Mouse (Mus musculus): ENCODE measurements at regions not wholly inside any gene's neighbourhood (a gene's known extent, or its start where the extent isn't known, plus 50 kb on each side); places are given as distances from the start of the nearest gene placed in this dataset.

DNA sequence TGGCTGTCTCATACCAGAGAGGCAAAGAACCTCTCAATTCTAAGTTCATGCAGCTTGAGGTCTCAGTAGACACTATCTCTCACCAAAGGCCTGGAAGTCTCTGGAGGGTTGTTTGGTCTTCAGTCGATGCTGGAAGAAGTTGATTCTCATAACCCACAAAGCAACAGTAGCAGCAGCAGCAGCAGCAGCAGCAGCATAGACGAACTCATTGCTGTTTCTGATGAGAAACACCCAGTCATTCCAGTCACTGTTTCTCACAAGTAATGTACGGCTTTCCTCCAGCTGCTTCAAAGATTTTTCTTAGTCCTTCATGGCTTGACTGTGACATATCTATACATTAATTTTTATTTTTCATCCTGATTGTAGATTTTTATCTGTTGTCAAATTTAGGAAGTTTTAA lies 298.1 kb upstream of the Hnrnpa3 start:
- ChIA-PET POLR2A (no interaction called here), CTCF (no interaction called here)
- no peak for DNase-seq (ENCODE audit: low read depth, low spot score)
- in situ Hi-C loops (cut with MboI; ENCODE audit: low pct_unique_long_range_greater_than_20kb) = no loop called here
- ATAC-seq = no peak
- H3K27me3 ChIP-seq = no peaks in the 10 kb centered on the region
- no peak for TF ChIP-seq CTCF (IDR thresholded peaks at IDR 0.05)

- H3K27me3 ChIP-seq = peaks cover 6% of the 10 kb centered on the region
- CTCF ChIA-PET = no interaction called here
- in situ Hi-C loops (cut with MboI; ENCODE audit: low pct_unique_long_range_greater_than_20kb) = no loop called here
- TF ChIP-seq CTCF (IDR thresholded peaks at IDR 0.05) = no peak
- no peak for ATAC-seq
- POLR2A ChIA-PET = no interaction called here
- no peak for DNase-seq (ENCODE audit: low read depth, low spot score)
Observed at GRCm38 (mm10) chr2:75376666-75377065, 282.4 kb upstream of the Hnrnpa3 start.

GRCm38 (mm10) chr2:75385551-75386263 lies 273.4 kb upstream of the Hnrnpa3 start:
- DNase-seq (ENCODE audit: low read depth, low spot score) = no peak
- ChIA-PET POLR2A (no interaction called here), CTCF (no interaction called here)
- no peaks in the 10 kb centered on the region for H3K27me3 ChIP-seq
- TF ChIP-seq CTCF (IDR thresholded peaks at IDR 0.05) = no peak
- no peak for ATAC-seq
- in situ Hi-C loops (cut with MboI; ENCODE audit: low pct_unique_long_range_greater_than_20kb) = no loop called here

GRCm38 (mm10) chr2:75386636-75387035 lies 272.4 kb upstream of the Hnrnpa3 start:
- TF ChIP-seq CTCF (IDR thresholded peaks at IDR 0.05) = no peak
- CTCF ChIA-PET = no interaction called here
- ATAC-seq = no peak
- no peak for DNase-seq (ENCODE audit: low read depth, low spot score)
- no peaks in the 10 kb centered on the region for H3K27me3 ChIP-seq
- POLR2A ChIA-PET = no interaction called here
- in situ Hi-C loops (cut with MboI; ENCODE audit: low pct_unique_long_range_greater_than_20kb) = no loop called here

DNA sequence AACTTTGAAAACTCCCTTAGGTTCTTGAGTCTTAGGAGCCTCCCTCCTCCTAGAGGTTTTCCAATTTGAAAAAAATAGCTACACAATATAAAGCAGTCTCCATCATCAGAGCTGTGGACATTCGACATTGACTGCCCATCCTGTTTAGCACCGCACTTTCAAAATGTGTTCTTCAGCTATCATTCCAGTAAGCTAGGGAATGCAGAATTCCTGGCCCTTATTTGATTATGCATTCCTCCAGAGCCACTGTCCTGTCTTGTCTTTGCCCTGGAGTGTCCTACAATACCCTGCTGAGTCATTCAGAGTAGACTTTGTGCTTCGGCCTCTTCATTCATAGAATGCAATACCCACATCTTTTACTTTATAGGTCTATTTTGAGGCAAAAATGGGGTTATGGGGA lies 267.0 kb upstream of the Hnrnpa3 start:
- no peak for TF ChIP-seq CTCF (IDR thresholded peaks at IDR 0.05)
- ATAC-seq = no peak
- in situ Hi-C loops (cut with MboI; ENCODE audit: low pct_unique_long_range_greater_than_20kb) = no loop called here
- CTCF ChIA-PET = no interaction called here
- DNase-seq (ENCODE audit: low read depth, low spot score) = no peak
- POLR2A ChIA-PET = interaction anchor here (0.6 kb wide), 1 partner anchor 203 kb away, joined by 6 read pairs; no protein-coding TSS in a partner anchor
- H3K27me3 ChIP-seq = no peaks in the 10 kb centered on the region

GRCm38 (mm10) chr2:75394928-75395673 lies 264.0 kb upstream of the Hnrnpa3 start:
- no peak for DNase-seq (ENCODE audit: low read depth, low spot score)

DNA sequence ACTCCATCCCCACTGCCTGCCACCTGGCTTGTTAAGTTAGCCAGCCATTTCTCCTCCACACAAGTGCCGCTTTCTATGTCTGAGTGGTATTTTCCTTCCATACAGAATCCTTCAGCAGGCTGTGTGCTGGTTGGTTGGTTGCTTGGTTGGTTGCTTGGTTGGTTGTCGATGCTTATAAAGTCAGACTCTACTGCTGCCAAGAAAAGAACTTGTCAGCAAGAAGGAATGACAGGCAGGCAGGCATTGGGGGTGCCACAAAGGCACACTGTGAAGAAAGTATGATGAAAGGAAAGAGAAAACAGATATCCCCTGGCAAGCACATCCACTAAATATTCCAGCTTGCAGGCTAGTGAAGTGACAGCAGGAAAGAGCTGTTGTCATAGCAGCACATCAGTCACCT lies 263.0 kb upstream of the Hnrnpa3 start:
- no peak for TF ChIP-seq CTCF (IDR thresholded peaks at IDR 0.05)
- no peak for DNase-seq (ENCODE audit: low read depth, low spot score)
- no peaks in the 10 kb centered on the region for H3K27me3 ChIP-seq
- in situ Hi-C loops (cut with MboI; ENCODE audit: low pct_unique_long_range_greater_than_20kb) = no loop called here
- no peak for ATAC-seq
- ChIA-PET POLR2A (no interaction called here), CTCF (no interaction called here)

More at GRCm38 (mm10) chr2:75394928-75395673, 264.0 kb upstream of the Hnrnpa3 start:
- no peaks in the 10 kb centered on the region for H3K27me3 ChIP-seq
- CTCF ChIA-PET = no interaction called here
- ATAC-seq = no peak
- POLR2A ChIA-PET = no interaction called here
- TF ChIP-seq CTCF (IDR thresholded peaks at IDR 0.05) = no peak
- in situ Hi-C loops (cut with MboI; ENCODE audit: low pct_unique_long_range_greater_than_20kb) = no loop called here

DNA sequence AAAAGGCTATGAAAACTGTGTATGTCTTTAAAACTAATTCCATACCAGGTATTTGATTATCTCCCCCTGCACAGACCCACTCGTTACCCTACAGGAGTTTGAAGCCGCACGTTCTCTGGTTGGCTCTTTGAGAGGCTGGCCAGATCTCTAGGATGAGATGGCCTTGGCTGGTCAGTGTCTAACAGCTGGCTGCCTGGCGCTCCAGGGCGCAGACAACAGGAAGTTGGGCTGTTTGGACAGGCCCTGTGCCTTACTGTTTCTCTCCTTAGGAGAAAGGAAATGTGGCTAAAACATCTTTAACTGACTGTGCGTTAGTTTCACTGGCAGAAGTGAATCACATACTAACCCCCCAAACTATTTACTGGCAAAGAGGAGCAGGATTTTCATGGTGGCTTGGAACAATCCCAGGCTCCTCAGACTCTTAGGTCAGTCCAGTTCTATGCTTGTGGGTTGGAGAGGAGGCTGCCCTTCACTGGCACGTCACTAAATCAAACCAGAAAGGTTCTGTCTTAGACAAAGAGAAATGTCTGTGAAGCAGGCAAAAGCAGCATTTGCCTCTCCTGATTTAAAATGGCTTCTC lies 258.7 kb upstream of the Hnrnpa3 start:
- no peak for ATAC-seq
- H3K27me3 ChIP-seq = no peaks in the 10 kb centered on the region
- CTCF ChIA-PET = no interaction called here
- no peak for TF ChIP-seq CTCF (IDR thresholded peaks at IDR 0.05)
- DNase-seq (ENCODE audit: low read depth, low spot score) = no peak
- POLR2A ChIA-PET = no interaction called here
- in situ Hi-C loops (cut with MboI; ENCODE audit: low pct_unique_long_range_greater_than_20kb) = no loop called here

DNA sequence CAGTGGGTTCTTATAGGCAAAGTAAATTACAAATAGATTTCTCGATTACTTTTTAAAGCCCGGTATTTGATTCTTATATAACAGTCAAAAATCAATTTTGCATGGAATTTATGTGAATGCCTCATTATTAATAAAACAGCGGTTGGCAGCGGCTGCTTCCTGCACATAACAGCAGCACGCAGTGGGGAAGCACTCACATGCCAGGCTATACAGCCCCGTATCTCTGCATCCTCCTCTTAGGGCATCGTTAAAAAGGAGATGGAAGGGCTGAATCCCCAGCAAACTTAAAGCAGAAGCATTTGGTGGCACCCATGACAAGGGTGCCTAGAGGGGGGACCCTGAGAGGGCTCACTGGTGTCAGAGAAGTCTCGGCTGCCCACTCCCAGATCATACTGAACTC lies 255.3 kb upstream of the Hnrnpa3 start:
- POLR2A ChIA-PET = no interaction called here
- no peak for TF ChIP-seq CTCF (IDR thresholded peaks at IDR 0.05)
- no peak for DNase-seq (ENCODE audit: low read depth, low spot score)
- ATAC-seq = no peak
- CTCF ChIA-PET = no interaction called here
- no peaks in the 10 kb centered on the region for H3K27me3 ChIP-seq
- in situ Hi-C loops (cut with MboI; ENCODE audit: low pct_unique_long_range_greater_than_20kb) = no loop called here

DNA sequence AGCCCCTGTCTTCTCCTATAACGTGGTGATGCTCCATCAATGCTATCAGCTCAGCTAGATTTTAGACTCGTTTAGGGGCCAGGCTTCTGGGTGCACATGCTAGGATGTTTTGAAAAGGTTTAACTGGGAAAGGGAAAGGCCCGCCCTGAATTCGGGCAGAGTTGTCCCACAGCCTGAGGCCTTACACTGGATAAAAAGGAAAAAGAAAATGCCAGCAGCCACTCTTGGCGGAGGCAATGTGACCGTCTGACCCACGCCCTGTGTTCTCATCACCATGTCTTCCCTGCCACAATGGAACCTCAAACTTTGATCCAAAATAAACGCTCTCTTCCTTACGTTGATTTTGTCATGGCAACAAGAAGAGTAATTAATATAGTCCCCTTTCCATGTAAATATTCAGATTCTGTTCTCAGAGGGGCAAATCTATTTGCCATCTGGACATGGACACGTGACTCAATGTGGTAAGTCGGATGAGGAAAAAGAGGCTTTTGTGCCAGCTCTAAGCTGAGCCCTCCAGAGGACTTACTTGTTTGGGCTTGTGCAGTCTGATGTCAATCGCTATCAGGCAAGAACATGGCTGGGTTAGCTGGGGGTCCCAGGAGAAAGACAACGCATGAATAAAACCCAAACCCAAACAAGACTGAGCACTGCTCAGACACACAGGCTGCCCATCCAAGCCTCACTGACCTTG lies 253.4 kb upstream of the Hnrnpa3 start:
- ChIA-PET POLR2A (no interaction called here), CTCF (no interaction called here)

More for the DNA sequence above, 253.4 kb upstream of the Hnrnpa3 start:
- in situ Hi-C loops (cut with MboI; ENCODE audit: low pct_unique_long_range_greater_than_20kb) = no loop called here
- no peak for DNase-seq (ENCODE audit: low read depth, low spot score)
- no peaks in the 10 kb centered on the region for H3K27me3 ChIP-seq
- no peak for TF ChIP-seq CTCF (IDR thresholded peaks at IDR 0.05)
- ATAC-seq = no peak
